Mouse (Mus musculus): ENCODE measurements at regions not wholly inside any gene's neighbourhood (a gene's known extent, or its start where the extent isn't known, plus 50 kb on each side); places are given as distances from the start of the nearest gene placed in this dataset.

- TF ChIP-seq POLR2A (IDR thresholded peaks at IDR 0.05; ENCODE audit: insufficient read depth, low read depth, low read length) (no peak), CTCF (IDR thresholded peaks at IDR 0.05) (no peak)
Measured at GRCm38 (mm10) chr12:52413046-52413473, 90.7 kb upstream of the Arhgap5 start.

Measured in heart, adult 2 months (tissue).